Mouse (Mus musculus) thymus, adult 2 months (tissue): ENCODE data around the gene Fads1.

ENCODE experiments used
- CTCF ChIP-seq: fragments of 200-500 bp; IDR thresholded peaks from 2 replicates; pipeline ENCODE4 v1.5.1; 2012; ENCODE audit warnings: mild to moderate bottlenecking, control low read depth, low read length, moderate library complexity, borderline replicate concordance; ENCODE audit not compliant: control insufficient read depth, poor library complexity, insufficient read depth; ENCODE audit errors: extremely low read depth
- POLR2A ChIP-seq: fragments of 200-500 bp; IDR thresholded peaks from 2 replicates; pipeline ENCODE4 v1.6.1; 2012; ENCODE audit warnings: mild to moderate bottlenecking, low read length, control low read depth, moderate library complexity; ENCODE audit not compliant: control insufficient read depth, poor library complexity, insufficient read depth; ENCODE audit errors: extremely low read depth

GRCm38 (mm10) chr19:10144464-10144863 lies 38.2 kb upstream of the Fads1 start:
- TF ChIP-seq CTCF: no peak
- TF ChIP-seq POLR2A: no peak
